Mouse (Mus musculus) embryonic facial prominence, embryonic 14.5 days (tissue): Measurements from ENCODE around the gene Fzd4. TPM values are rescaled to one million over a fixed set of nuclear protein-coding genes. Genes with fewer than 3 reads are reported as not detected.

Source experiments
- polyA plus RNA-seq: library from polyadenylated mRNA; unstranded; fragments of >200 nt; fragmentation: Nextera tagmentation; extraction: Ambion mirVana; gene quantifications from 2 replicates; pipeline ENCODE4 v1.2.1, GENCODE M21; 2014

Fzd4 gene
- polyA plus RNA-seq, 1 experiment from 2014 or later: 20.2 TPM

Other genes with a start within 250 kb of the Fzd4 start
- 18.8 and 21.4 TPM in 2 replicates for gene Tmem135, start 133 bp upstream of the Fzd4 start, polyA plus RNA-seq
- 78.6 and 82.6 TPM in 2 replicates for gene Prss23, start 122.8 kb downstream of the Fzd4 start, polyA plus RNA-seq
- 1.6 and 1.9 TPM in 2 replicates for gene Me3, start 228.0 kb downstream of the Fzd4 start, polyA plus RNA-seq